Mouse (Mus musculus) lung, postnatal 4 days (tissue): Measurements from ENCODE around the gene Zfp219.
A peak's percentile ranks its signal among the peaks of the same experiment; 100 is the strongest.

Experiments
- DNase-seq, 2 experiments: peaks; one replicate each; pipeline ENCODE4 v3.0.0; 2021

Zfp219 gene

DNA sequence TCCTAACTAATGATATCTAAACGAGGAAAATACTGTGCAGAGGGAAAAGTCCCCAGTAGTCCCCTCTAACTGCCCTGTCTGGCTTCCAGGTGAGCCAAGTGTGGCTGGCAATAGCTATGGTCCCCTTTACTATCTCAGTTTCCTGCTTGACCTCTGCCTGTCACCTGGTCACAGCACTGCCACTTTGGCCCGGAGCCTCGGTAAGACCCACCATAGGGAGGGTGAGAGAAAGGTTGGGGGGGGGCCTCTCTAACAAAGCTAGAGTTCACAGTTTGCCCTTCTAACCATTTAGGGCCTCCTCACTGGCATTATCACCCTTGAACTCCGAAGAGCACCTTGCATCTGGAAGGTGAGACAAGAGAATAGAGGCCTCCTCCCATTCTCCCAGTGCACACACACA is 2.9 kb downstream of the Zfp219 start:
- DNase-seq, result no peak

DNA sequence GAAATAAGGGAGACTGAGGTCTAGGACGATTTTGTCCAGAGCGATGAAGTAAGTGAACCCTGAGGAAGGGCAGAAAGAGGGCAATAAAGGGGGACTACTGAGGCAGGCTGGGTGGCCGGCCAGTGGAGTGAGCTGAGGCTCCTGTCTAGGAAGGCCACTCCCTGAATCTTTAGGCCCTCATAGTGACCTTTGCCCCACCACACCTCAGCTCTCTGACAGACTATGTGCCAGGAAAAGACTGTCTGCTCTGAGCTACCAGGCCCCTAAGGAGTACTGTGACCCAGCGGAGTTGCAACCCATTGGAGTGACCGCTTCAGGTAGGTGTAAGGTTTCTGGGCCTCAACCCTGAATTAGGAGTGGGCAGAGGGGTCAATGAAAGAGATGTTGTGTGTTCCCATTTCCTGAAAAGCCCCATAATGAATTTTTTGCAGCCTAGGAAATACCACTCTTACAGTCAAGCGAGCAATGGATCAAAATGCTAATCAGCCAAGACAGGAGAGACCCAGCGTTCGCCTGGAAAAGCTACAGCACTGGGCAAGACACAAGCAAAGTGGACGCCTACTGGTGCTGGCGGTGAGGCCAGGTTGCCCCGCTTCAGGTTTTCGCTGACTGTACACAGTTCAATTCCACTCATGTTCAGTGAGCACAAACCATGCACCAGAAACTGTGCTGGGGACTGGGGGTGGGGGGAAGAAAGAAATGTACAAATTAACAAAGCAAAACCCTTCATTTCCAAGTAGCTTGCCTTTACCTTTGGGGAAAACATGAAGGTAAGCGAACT is 3.7 kb downstream of the Zfp219 start:
- no peak for DNase-seq

DNA sequence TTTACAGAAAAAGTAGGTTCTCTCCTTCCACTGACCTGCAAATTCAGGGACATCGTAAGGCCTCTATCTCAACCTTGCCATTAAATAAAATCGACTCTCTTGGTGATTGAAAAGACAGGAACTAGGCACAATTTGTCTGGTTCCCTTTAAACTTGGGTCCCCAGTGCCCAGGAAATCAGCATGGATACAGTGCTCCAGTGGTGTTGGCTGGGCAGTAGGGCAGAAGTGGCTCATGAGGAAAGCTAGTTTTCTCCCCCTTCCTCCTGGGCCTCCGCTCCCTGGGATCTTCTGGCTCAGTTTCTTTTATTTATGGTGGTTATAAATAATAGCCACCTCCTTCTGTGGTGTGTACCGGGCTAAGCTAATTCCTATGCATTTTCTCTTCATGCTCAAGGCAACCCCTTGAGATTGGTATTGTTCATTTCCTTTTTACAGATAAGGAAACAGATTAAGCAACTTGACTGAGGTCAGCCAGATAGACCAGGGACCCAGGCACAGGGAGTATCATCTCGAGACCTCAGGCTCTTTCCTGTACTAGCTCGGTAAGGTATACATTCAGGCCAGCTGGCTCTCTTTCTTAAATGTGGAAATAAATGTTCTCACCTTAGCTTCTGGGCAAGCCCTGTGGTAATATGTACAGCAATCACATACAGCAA is 5.0 kb downstream of the Zfp219 start, which contains the start of gene Tmem253:
TSS of gene Tmem253 (plus strand) at position 214 of the 656 bp plus-strand sequence.
- DNase-seq, result no peak

- peak; percentile 67 to 76 for DNase-seq
These were observed 5.7 kb downstream of the Zfp219 start for GRCm38 (mm10) chr14:52014761-52015311.

GRCm38 (mm10) chr14:52014271-52014760 is 6.2 kb downstream of the Zfp219 start:
- DNase-seq, result no peak

- peak; percentile 49 to 52 for DNase-seq
These were observed 6.7 kb downstream of the Zfp219 start for GRCm38 (mm10) chr14:52013771-52014219.

DNA sequence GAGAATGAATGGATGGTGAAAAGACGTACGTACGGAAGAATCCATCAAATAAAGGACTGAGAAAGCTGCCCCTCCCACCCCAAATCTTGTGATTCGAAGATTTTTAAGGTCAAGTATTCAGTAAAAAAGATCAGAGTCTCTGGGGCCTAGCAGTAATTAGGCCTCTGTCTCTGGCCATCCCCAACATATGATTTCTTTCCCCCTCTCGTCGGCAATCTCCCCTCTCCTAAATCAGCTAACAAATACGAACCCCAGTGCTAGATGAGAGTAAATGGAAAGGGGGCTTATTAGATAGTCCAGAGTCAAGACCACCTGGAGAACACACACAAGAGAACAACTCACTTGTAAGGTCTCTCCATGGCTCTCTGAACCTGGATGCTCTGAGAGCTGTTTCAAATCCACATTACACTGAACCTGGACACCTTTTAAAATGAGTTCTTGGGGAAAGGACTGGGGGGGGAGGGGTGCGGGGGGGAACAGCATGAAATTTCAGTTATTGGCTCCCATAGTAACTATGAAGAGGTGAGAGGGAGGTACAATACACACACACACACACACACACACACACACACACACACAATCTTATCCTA is 7.4 kb downstream of the Zfp219 start:
- DNase-seq, result no peak

- DNase-seq, result no peak
These were observed 8.0 kb downstream of the Zfp219 start for GRCm38 (mm10) chr14:52012553-52012952.

DNA sequence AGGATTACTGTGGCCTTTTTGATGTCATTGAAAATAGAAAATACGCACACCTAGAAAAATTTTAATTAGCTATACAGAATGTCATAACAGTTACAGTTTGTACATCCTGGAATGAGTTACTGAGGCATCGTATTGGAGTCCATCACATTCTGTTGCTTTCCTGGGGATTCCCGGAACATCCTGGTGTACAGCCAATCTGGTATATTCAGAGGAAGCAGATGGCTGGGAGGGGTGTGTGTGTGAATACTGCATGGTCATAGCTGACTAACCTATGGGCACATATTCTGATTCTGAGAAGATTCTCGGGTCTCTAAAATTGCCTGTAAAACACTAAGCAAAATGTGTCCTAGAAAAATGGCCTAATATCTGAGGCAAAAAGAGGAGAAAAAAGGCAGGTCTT is 8.4 kb downstream of the Zfp219 start:
- DNase-seq, result no peak

GRCm38 (mm10) chr14:52011683-52012082 is 8.8 kb downstream of the Zfp219 start:
- no peak for DNase-seq

GRCm38 (mm10) chr14:52010446-52011111 is 10.0 kb downstream of the Zfp219 start:
- peak in 1 of 2 experiments; percentile 9 for DNase-seq

DNA sequence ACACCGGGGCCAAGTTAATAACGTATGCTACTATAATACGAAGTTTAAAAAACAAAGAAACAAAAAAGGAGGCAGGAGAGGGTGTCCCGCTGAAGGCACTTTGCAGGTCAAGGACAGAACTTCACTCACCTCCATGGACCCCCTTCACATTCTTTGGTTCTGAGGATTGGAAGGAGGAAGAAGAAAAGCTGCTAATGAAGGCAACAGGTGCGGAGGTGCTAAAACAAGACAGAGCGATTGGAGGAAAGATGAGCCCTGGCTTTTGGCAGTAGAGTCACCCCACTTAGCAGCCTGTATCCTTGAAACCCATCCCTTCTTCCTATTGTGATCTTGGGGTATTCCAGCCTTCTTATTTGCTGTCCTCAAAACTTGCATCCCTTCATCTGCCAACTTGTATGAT is 10.7 kb downstream of the Zfp219 start:
- no peak for DNase-seq

- no peak for DNase-seq
These were observed 11.2 kb downstream of the Zfp219 start for GRCm38 (mm10) chr14:52009361-52009760.

DNA sequence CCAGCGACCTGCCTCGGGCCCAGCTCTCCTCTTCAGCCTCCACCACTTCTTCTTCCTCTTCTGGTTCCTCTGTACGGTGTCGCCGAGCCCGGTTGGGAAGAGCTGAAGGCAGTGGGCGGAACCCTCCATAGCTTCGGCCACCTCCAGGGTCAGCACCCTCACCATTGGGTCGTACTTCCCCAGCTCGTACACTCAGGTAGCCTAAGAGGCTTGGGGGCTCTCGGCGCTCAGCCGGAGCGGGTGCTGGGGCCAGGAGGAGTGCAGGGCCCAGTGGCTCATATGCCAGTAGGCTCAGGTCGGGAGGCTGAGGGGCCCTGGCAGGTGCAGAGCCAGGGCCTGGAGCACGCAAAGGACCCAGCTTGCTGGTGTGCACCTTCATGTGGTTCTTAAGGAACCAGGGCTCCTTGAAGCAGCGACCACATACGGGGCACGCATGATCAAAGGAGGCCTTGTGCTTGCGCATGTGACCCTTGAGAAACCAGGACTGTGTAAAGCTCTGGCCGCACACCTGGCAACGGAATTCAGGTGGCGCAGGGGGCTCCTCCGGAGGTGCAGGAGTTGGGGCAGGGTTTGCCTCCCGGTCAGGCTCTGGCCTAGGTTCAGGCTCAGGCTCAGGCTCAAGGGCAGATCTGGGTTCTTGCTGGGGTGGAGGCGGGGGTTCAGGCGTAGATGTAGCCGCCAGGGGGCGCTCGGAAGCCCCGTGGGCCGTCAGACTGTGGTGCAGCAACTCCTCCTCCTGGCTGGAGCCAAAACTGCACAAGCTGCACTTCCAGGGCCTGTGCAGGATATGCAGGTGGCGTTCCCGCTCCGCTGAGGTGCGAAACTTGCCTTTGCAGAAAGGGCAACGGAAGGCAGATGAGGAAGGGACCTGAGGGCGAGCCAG is 12.0 kb downstream of the Zfp219 start:
- peak; percentile 89 to 93 for DNase-seq

GRCm38 (mm10) chr14:52006771-52007170 is 13.8 kb downstream of the Zfp219 start:
- no peak for DNase-seq

- no peak for DNase-seq
These were observed 14.3 kb downstream of the Zfp219 start for GRCm38 (mm10) chr14:52006241-52006640.

GRCm38 (mm10) chr14:52005616-52006015 is 14.9 kb downstream of the Zfp219 start:
- no peak for DNase-seq

- DNase-seq, result no peak
These were observed 15.4 kb downstream of the Zfp219 start for GRCm38 (mm10) chr14:52005141-52005540.

DNA sequence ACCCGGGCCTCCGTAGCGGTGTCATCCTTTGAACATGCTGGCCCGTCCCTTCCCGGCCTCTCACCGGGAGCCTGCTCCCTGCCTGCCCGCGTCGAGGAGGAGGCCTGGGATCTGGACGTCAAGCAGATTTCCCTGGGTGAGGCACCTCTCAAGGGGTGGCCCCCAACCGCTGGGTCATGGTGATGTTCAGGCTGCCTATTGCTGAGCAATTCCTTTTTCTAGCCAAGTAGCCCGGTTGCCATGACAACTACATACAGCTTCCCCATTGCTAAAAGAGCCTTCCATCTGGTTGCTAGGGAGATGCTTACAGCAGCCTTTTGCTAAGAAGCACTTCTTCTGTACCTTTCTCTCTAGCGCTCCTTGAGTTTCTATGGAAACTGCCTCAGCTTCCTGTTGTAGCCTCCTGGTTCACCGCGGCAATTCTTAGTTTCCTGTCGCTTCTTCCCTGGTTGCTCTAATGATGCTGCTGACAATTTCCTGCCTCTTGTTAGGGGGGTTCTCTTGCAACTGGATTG is 16.5 kb downstream of the Zfp219 start:
- no peak for DNase-seq

GRCm38 (mm10) chr14:51997483-51997882 is 23.1 kb downstream of the Zfp219 start:
- DNase-seq, result no peak

- peak in 1 of 2 experiments; percentile 50 for DNase-seq
These were observed 23.7 kb downstream of the Zfp219 start for GRCm38 (mm10) chr14:51996866-51997265.
